Mouse (Mus musculus) E14TG2a.4 (cell line): ENCODE results near the gene Nrxn3.
A peak's percentile ranks its signal among the peaks of the same experiment; 100 is the strongest.

ENCODE experiments used
- H3K27me3 ChIP-seq: 2 replicates; pipeline ENCODE4 v1.6.1; 2014; ENCODE audit warnings: low read length, control low read depth; ENCODE audit not compliant: insufficient read depth
- H3K36me3 ChIP-seq: 2 replicates; pipeline ENCODE4 v1.6.1; 2014; ENCODE audit warnings: low read length, control low read depth; ENCODE audit not compliant: insufficient read depth
- H3K4me1 ChIP-seq: replicated peaks from 2 replicates; pipeline ENCODE4 v1.6.1; 2014; ENCODE audit warnings: low read depth, low read length, control low read depth
- H3K4me3 ChIP-seq: replicated peaks from 2 replicates; pipeline ENCODE4 v1.5.1; 2014; ENCODE audit warnings: mild to moderate bottlenecking, low read length
- H3K9me3 ChIP-seq: 2 replicates; pipeline ENCODE4 v1.6.1; 2014; ENCODE audit warnings: low read length, control low read depth
- CTCF ChIP-seq: conservative IDR thresholded peaks from 2 replicates; pipeline ENCODE4 v1.5.1; 2014; ENCODE audit warnings: low read length
- NANOG ChIP-seq: IDR thresholded peaks from 2 replicates; pipeline ENCODE4 v1.6.1; 2014; ENCODE audit warnings: borderline replicate concordance, low read length, mixed read lengths
- POU5F1 ChIP-seq: IDR thresholded peaks from 2 replicates; pipeline ENCODE4 v1.6.1; 2014; ENCODE audit warnings: low read length, borderline replicate concordance

Nrxn3 gene

DNA sequence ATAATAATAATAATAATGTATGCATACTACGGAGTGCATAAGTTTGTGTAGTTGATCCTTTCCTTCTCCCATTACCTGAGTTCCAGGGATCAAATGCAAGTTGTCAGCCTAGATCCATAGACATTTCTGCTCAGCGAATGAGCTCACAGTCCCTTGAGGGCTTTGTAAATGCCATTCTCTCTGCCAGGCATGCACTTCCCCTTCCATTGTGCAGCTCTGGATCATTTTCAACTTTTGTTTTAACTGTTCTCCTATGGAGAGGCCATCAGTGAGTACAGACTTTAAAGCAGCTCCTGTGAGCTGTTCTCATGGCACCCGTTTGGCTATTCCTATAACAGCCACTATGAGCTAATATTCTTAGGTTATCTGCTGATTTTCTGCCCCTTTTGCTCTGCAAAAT, 536.2 kb downstream of the Nrxn3 start:
- H3K27me3 ChIP-seq = peaks cover 30% of the 10 kb centered on the region
- no peaks in the 10 kb centered on the region for H3K36me3 ChIP-seq
- H3K4me1 ChIP-seq = no peaks in the 10 kb centered on the region
- TF ChIP-seq CTCF (no peak), NANOG (no peak), POU5F1 (no peak)
- no peak overlapping the region for H3K4me3 ChIP-seq
- peaks cover 3% of the 10 kb centered on the region; the same call in 1 of the 2 replicates for H3K9me3 ChIP-seq

GRCm38 (mm10) chr12:89260076-89260475, 537.4 kb downstream of the Nrxn3 start:
- H3K9me3 ChIP-seq = peaks cover 3% of the 10 kb centered on the region; the same call in 1 of the 2 replicates
- H3K27me3 ChIP-seq = peaks cover 30% of the 10 kb centered on the region
- H3K4me3 ChIP-seq = peak overlapping the region; percentile 66
- H3K4me1 ChIP-seq = no peaks in the 10 kb centered on the region
- no peaks in the 10 kb centered on the region for H3K36me3 ChIP-seq
- no peak for TF ChIP-seq POU5F1
- TF ChIP-seq NANOG = no peak
- TF ChIP-seq CTCF = no peak

DNA sequence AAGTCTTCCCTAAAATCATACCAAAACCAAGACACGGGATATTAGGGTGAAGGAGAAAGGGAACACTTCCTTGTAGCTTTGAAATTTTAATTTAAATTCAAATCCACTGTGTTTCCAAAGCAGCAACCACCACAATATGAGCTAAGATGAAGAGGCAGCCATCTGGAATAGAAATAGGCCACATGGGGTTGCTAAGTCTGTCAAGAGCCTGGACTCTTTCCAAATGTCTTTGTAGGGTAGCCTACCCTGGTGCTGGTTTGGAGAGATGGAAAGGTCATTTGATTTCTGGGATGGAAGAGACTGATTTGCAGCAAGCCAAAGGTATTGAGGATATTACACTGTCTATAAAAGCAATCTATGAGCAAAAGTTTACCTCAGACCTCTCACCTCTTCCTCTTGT, 539.6 kb downstream of the Nrxn3 start:
- TF ChIP-seq NANOG (no peak), POU5F1 (no peak), CTCF (no peak)
- Histone ChIP-seq H3K9me3 (peaks cover 3% of the 10 kb centered on the region; the same call in 1 of the 2 replicates), H3K27me3 (peaks cover 30% of the 10 kb centered on the region), H3K4me3 (no peak overlapping the region), H3K36me3 (no peaks in the 10 kb centered on the region), H3K4me1 (no peaks in the 10 kb centered on the region)

- Histone ChIP-seq H3K4me3 (no peak overlapping the region), H3K36me3 (no peaks in the 10 kb centered on the region), H3K27me3 (no peaks in the 10 kb centered on the region), H3K9me3 (no peaks in the 10 kb centered on the region), H3K4me1 (0 out of 2 replicates have a peak, but pooled peaks cover 2% of the 10 kb centered on the region)
- TF ChIP-seq POU5F1 = no peak
- TF ChIP-seq CTCF = no peak
- TF ChIP-seq NANOG = no peak
These were observed 560.0 kb downstream of the Nrxn3 start for GRCm38 (mm10) chr12:89282362-89283343.

GRCm38 (mm10) chr12:89284412-89284811, 561.7 kb downstream of the Nrxn3 start:
- no peaks in the 10 kb centered on the region for H3K9me3 ChIP-seq
- TF ChIP-seq POU5F1 (no peak), NANOG (no peak), CTCF (no peak)
- H3K27me3 ChIP-seq = no peaks in the 10 kb centered on the region
- no peak overlapping the region for H3K4me3 ChIP-seq
- no peaks in the 10 kb centered on the region for H3K36me3 ChIP-seq
- H3K4me1 ChIP-seq = 0 out of 2 replicates have a peak, but pooled peaks cover 2% of the 10 kb centered on the region

- Histone ChIP-seq H3K36me3 (no peaks in the 10 kb centered on the region), H3K4me1 (0 out of 2 replicates have a peak, but pooled peaks cover 2% of the 10 kb centered on the region)
These were observed 564.4 kb downstream of the Nrxn3 start for GRCm38 (mm10) chr12:89287037-89287436.

DNA sequence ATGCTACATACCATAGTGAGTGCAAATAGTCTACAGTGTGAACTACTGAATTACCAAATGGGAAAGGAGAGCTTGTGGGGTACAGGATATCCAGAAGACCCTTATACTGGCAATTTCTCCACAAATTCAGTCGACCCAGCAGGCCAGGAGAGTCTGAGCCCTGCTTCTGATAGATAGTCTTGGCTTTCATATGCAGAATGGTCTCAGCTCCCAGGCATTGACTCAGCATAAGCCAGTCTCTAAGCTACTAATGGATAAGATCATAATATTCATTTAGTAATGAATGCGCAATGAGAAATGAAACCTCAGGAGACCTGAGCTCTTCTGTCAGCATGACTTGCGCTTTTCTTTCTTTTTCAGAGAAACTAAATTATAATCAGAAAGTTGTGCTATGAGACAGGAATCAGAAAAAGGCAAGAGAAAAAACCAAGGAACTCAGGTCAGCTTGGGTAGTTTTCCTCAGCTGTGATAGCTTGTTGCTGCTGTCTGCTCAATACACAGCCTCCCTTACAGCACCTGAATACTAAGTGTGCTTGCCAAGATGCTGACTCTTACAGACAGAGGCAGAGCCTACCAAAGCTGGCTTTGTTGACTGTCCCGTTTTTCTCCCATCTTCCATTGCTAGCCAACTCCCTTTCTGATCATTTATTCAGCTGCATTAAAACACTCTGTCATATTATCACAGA, 567.1 kb downstream of the Nrxn3 start:
- H3K27me3 ChIP-seq = no peaks in the 10 kb centered on the region
- H3K4me3 ChIP-seq = no peak overlapping the region
- no peaks in the 10 kb centered on the region for H3K4me1 ChIP-seq
- H3K9me3 ChIP-seq = no peaks in the 10 kb centered on the region
- TF ChIP-seq CTCF (no peak), NANOG (no peak), POU5F1 (no peak)
- H3K36me3 ChIP-seq = no peaks in the 10 kb centered on the region

More at GRCm38 (mm10) chr12:89287037-89287436, 564.4 kb downstream of the Nrxn3 start:
- TF ChIP-seq NANOG = no peak
- TF ChIP-seq CTCF = no peak
- no peak for TF ChIP-seq POU5F1
- Histone ChIP-seq H3K4me3 (no peak overlapping the region), H3K9me3 (no peaks in the 10 kb centered on the region), H3K27me3 (no peaks in the 10 kb centered on the region)

DNA sequence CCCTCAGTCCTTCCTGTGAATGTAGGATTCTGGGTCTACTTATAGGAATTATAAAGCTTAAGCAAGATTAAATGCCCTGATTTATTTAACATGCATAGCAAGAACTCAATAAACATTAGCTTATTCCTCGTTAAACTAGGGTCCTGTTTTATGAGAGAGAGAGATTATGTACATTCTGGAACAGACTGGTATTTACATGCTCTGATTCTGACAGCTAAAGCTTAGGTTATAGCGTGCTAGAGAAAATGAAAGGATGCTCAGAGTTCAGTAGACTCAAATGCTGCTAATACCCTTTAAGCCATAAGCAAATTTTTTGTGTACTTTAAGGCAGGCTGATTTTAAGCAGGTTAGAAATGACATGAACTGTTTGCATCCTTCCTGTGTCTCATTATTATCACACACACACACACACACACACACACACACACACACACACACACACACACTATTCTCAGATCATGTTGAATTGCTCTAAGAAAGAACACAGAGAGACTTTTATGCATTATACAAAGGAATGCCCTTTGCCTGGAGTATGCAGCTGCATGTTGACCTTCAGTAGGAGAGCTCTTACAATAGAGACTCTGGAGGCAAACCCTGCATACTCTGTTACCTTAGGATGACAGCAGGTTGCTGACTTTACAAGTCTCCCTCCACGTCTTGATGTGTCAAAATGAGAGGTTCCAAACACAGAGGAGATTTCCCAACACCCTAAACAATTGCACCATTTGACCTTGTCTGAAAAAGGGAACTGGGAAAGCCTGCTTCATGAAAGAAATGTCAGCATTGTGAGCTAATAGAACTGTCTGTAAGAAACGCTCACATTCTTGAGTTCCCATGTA, 568.3 kb downstream of the Nrxn3 start:
- Histone ChIP-seq H3K4me3 (no peak overlapping the region), H3K4me1 (no peaks in the 10 kb centered on the region), H3K36me3 (no peaks in the 10 kb centered on the region), H3K9me3 (no peaks in the 10 kb centered on the region), H3K27me3 (no peaks in the 10 kb centered on the region)
- TF ChIP-seq CTCF (no peak), POU5F1 (no peak), NANOG (no peak)
